Comparison of ENCODE assay signal across 23 mouse cellular contexts in genomic region chr3:144165439-144165838, GRCm38 (mm10). TPM values are rescaled to one million over a fixed set of nuclear protein-coding genes. Genes with fewer than 3 reads are reported as not detected.
DNase-seq lines count a peak whose midpoint lies in the region; ATAC-seq and TF ChIP-seq lines count a peak whose summit lies in the region.
"Had no signal": no experiment of that assay in that cellular context is flagged by ENCODE, and none has a peak within 500 bp of the region (broad histone marks: within the 10 kb centered on the region; RNA-seq: fewer than 3 reads in every experiment).

No protein-coding gene starts in this region.

- H3K9ac ChIP-seq in intestine, embryonic 15.5 days, result no peak overlapping the region
- H3K9ac ChIP-seq in intestine, embryonic 16.5 days (ENCODE audit: low read depth, low read length), result no peak overlapping the region
- H3K9ac ChIP-seq: embryonic facial prominence, embryonic 15.5 days; hindbrain, embryonic 13.5 days; limb, embryonic 13.5 days; midbrain, embryonic 13.5 days; stomach, embryonic 15.5 days had no signal

- no peak for TF ChIP-seq CTCF in lung, adult 2 months (IDR thresholded peaks at IDR 0.05; ENCODE audit: insufficient read depth, low read length)

- no peak overlapping the region for H3K27ac ChIP-seq in intestine, embryonic 15.5 days
- no peak overlapping the region for H3K27ac ChIP-seq in intestine, embryonic 16.5 days (ENCODE audit: low read length)
- H3K27ac ChIP-seq: embryonic facial prominence, embryonic 15.5 days; hindbrain, embryonic 13.5 days; left cerebral cortex, adult 2 months; limb, embryonic 13.5 days; midbrain, embryonic 13.5 days; stomach, embryonic 15.5 days had no signal

- no peaks in the 10 kb centered on the region for H3K9me3 ChIP-seq in intestine, embryonic 15.5 days
- H3K9me3 ChIP-seq in intestine, embryonic 16.5 days (ENCODE audit: control insufficient read depth, low read length), result no peaks in the 10 kb centered on the region
- H3K9me3 ChIP-seq: embryonic facial prominence, embryonic 10.5 days; embryonic facial prominence, embryonic 15.5 days; hindbrain, embryonic 13.5 days; limb, embryonic 13.5 days; midbrain, embryonic 13.5 days; stomach, embryonic 15.5 days had no signal

- 0 out of 2 replicates have a peak, but pooled peaks have one; percentile 3 for ATAC-seq in intestine, embryonic 15.5 days
- no peak for ATAC-seq in intestine, embryonic 16.5 days
- no peak for ATAC-seq in megakaryocyte, adult 5-6 weeks (ENCODE audit: poor library complexity, severe bottlenecking)
- ATAC-seq: midbrain, embryonic 13.5 days had no signal

- H3K27me3 ChIP-seq in intestine, embryonic 15.5 days (replicated peaks), result no peaks in the 10 kb centered on the region
- H3K27me3 ChIP-seq in intestine, embryonic 16.5 days (replicated peaks; ENCODE audit: control insufficient read depth, insufficient read depth, low read length), result no peaks in the 10 kb centered on the region
- H3K27me3 ChIP-seq: embryonic facial prominence, embryonic 15.5 days; hindbrain, embryonic 13.5 days; limb, embryonic 13.5 days; midbrain, embryonic 13.5 days; stomach, embryonic 15.5 days had no signal

- WGBS in intestine, embryonic 15.5 days, result 75% methylated on average over 12 of the region's 12 CpGs
- WGBS in intestine, embryonic 16.5 days, result 77% methylated on average over 12 of the region's 12 CpGs
- 72% methylated on average over 12 of the region's 12 CpGs for WGBS in lung, adult 2 months

- H3K4me2 ChIP-seq in intestine, embryonic 15.5 days (replicated peaks), result no peak overlapping the region
- H3K4me2 ChIP-seq in intestine, embryonic 16.5 days (ENCODE audit: low read depth, low read length), result no peak overlapping the region
- H3K4me2 ChIP-seq: embryonic facial prominence, embryonic 15.5 days; hindbrain, embryonic 13.5 days; limb, embryonic 13.5 days; liver, embryonic 11.5 days; midbrain, embryonic 13.5 days; stomach, embryonic 15.5 days had no signal

- no peaks in the 10 kb centered on the region for H3K36me3 ChIP-seq in intestine, embryonic 15.5 days
- H3K36me3 ChIP-seq in intestine, embryonic 16.5 days (ENCODE audit: control insufficient read depth, insufficient read depth, low read length), result no peaks in the 10 kb centered on the region
- H3K36me3 ChIP-seq: embryonic facial prominence, embryonic 10.5 days; embryonic facial prominence, embryonic 15.5 days; hindbrain, embryonic 13.5 days; limb, embryonic 13.5 days; midbrain, embryonic 13.5 days; stomach, embryonic 15.5 days had no signal

- no peak overlapping the region for H3K4me3 ChIP-seq in intestine, embryonic 15.5 days (replicated peaks)
- no peak overlapping the region for H3K4me3 ChIP-seq in intestine, embryonic 16.5 days (ENCODE audit: low read length)
- H3K4me3 ChIP-seq in lung, adult 2 months (replicated peaks; ENCODE audit: extremely low read depth, low read depth, low read length), result no peak overlapping the region
- H3K4me3 ChIP-seq: embryonic facial prominence, embryonic 10.5 days; embryonic facial prominence, embryonic 15.5 days; hindbrain, embryonic 13.5 days; left cerebral cortex, adult 2 months; limb, embryonic 13.5 days; midbrain, embryonic 13.5 days; stomach, embryonic 15.5 days had no signal

- peak; percentile 20 for DNase-seq in lung, adult 2 months
- DNase-seq in lung, postnatal 10 days, result peak; percentile 32
- DNase-seq in retina, embryonic 14.5 days (ENCODE audit: low spot score), result no peak
- DNase-seq in left cerebral cortex, adult 18-20 months (ENCODE audit: low spot score in 2 of 2), result no peak
- DNase-seq: cerebellum, adult 11-12 months; cerebellum, adult 9-11 months; gastrocnemius, postnatal 25 days; heart, adult 18-20 months; layer of hippocampus, adult 9-11 months; right cerebral cortex, postnatal 25 days; thymus, adult 2 months; thymus, postnatal 36 days had no signal

- 0 out of 2 replicates have a peak, but pooled peaks cover 6% of the 10 kb centered on the region for H3K4me1 ChIP-seq in intestine, embryonic 15.5 days (replicated peaks)
- H3K4me1 ChIP-seq in intestine, embryonic 16.5 days (ENCODE audit: control insufficient read depth, insufficient read depth, low read length), result peaks cover 11% of the 10 kb centered on the region; the same call in 1 of the 2 replicates
- H3K4me1 ChIP-seq in lung, adult 2 months (ENCODE audit: control insufficient read depth, insufficient read depth, low read length), result no peaks in the 10 kb centered on the region
- H3K4me1 ChIP-seq: hindbrain, embryonic 13.5 days; midbrain, embryonic 13.5 days; stomach, embryonic 15.5 days had no signal

- TF ChIP-seq POLR2A in lung, adult 2 months (IDR thresholded peaks at IDR 0.05; ENCODE audit: borderline replicate concordance, extremely low read depth, low read depth, low read length), result no peak

RNA-seq across cellular contexts. Expression of gene Lmo4, which starts 39.6 kb away (rescaled TPM):
- 53.6 and 60.8 TPM in 2 replicates for polyA plus RNA-seq in intestine, embryonic 15.5 days (2015; fragmentation: Nextera tagmentation; extraction: Ambion mirVana)
- 49.5 and 57.2 TPM in 2 replicates for polyA plus RNA-seq in intestine, embryonic 16.5 days (2015; fragmentation: Nextera tagmentation; extraction: Ambion mirVana)
- polyA plus RNA-seq in lung, adult 2 months (2012; rRNA removed), result 68.5 and 71.7 TPM in 2 replicates
- total RNA-seq in left cerebral cortex, adult 18-20 months (2021), result 100 to 1,000 TPM; 278 to 308 TPM
- 324 and 340 TPM in 2 replicates for total RNA-seq in megakaryocyte, adult 5-6 weeks (2015)
- 83.8 and 92.4 TPM in 2 replicates for total RNA-seq in megakaryocyte, adult 5-6 weeks (2017)

Comparison
In these comparisons a context has a peak if more than half of its experiments do, and no peak if none do; other contexts are left out.
1. DNase-seq: peak in lung, adult 2 months (single experiment) and lung, postnatal 10 days (single experiment); none in retina, embryonic 14.5 days (single experiment) and left cerebral cortex, adult 18-20 months (0 of 2).